Mouse (Mus musculus): ENCODE data around the gene Rffl.

Gene Rffl

DNA sequence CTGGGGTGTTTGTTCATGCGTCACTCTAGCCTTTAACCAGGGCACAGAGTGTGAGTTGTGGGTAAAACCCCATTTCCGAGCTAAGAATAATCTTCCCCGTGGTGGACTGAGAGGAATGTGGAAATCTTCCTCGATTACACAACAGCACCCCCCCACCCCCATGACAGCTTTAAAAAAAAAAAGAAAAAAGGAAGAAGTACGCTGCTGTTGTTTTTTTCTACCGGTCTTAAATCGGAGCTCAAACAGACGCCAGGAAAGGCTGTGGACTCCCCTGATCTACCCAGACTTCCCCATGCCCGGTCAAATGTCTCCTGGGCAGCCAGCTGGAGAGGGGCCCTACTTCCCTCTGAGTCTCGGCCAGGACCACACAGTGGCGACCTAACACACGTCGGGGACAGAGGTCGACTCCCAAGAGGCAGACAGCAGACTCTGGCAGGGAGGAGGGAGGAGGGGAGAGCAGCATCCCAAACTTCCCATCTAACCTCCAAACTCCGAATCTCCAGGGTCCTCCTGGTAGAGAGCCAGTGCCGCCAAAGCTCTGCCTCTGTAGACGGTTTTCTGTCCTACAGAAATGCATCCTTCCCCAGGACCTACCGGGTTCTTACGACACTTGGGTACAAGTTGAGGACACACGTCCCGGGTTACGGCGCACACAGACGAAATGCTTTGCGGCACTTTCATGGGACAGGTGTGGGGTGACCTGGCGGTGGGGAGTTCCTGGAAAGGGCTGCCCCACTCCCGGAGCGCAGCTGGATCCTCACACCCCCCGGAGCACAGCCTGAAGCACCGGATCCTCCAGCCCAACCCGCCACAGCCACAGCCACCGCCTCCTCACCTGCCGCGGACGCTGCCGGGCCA is 608 bp downstream of the Rffl start:
- no peak for DNase-seq

DNA sequence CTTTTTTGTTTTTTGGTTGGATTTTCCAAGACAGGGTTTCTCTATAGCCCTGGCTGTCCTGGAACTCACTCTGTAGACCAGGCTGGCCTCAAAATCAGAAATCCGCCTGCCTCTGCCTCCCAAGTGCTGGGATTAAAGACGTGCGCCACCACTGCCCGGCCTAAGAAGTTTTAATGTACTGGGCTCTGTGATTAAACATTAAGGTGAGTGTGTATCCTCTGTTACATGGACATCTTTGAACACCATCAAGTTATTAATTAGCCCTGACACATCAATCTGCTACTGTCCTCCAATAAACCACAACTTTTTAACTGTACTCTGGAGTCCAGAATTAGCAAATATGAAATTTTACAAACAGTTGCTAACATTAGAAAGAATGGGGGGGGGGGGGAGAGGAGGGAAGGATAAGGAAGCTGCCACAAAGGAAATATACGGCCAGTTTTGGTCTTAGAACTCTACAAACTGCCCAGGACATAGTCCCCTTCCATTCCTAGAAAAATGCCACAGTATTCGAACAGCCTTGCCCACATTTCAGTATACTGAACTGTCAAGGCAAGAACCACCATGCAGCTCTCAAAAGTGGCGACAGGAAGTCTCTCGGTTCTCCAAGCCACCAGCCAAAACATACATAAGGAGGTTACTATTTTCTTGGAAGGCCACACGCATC is 1.4 kb downstream of the Rffl start:
- no peak for DNase-seq

DNA sequence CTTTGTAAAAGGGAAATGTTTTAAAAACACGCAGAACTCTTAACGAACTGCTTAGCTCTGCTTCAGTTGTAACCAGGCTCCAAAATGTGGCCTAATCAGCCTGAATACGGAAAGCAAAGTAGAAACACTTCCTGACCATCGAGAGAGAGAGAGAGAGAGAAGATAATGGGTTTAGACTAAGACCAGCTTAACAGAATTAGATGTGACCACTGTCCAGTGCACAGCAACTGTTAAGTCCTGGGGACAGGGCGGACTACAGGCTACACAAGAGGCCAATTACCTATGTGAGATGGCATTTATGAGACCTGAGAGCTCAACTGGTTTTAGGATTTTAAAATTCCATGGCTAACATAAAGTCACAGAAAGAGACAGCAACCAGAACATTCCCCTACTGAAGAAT is 3.1 kb downstream of the Rffl start:
- no peak for DNase-seq

DNA sequence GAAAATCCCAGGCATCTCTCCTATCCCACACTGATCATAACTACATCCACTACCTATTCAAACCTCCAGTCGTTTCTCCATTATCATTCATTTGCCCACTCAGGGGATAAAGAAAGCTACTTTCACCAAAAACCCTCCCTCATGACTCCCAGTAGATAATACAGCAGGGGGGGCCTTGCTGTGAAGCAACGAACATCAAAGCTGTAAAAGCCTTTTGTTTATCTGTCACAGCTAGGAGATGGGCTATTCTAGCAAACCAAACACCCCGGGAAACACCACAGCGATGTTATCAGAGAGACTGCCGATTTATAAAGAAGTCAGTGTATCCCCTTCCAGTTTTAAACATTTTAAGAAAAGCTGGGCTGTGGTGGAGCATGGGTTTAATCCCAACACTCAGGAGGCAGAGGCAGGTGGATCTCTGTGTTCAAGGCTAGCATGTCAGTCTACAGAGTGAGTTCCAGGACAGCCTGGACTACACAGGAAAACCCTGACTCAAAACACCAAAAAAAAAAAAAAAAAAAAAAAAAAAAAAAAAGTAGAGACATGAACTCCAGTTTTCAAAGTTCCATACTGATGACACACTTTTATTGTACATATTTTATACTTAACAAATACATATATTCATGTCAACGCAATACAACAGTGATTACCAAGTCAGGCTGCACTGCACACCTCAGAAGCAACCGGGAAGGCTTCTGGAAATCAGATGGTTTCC is 4.0 kb downstream of the Rffl start:
- DNase-seq, result no peak

DNA sequence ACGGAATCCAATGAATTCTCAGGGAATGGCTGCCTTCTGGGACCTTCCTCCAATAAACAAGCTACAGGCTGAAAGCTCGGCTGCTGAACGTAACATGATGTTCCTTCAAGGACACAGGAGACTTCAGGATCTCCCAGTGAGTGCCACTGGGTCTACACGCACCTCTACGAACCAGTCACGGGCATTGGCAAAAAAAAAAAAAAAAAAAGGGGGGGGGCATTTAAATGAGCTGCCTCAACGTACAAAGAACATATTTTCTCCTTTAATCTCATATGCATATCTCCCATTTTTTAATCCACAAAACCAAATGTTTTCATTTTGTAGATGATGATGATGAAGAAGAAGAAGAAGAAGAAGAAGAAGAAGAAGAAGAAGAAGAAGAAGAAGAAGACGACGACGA is 5.1 kb downstream of the Rffl start:
- no peak for DNase-seq

DNA sequence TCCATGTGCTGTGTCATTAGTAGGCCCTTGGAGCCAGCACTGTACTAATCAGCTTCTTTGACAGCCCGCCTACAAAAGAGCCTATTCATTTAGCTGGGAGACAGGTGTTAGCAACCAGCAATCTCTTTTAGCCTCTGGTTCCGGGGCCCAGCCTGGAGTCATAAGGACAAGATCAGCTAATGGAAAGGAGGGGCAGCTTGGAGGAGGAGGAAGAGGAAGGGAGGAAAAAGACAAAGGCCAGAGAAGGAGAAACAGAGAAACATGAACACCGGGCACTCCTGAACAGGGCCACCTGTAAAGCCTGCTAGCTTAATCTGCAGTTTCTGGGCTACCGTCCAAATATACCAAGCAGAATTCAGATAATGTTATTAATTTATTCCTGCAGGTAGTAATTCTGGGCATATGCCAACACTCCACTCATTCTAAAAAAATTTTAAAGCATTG is 7.5 kb downstream of the Rffl start:
- no peak for DNase-seq

DNA sequence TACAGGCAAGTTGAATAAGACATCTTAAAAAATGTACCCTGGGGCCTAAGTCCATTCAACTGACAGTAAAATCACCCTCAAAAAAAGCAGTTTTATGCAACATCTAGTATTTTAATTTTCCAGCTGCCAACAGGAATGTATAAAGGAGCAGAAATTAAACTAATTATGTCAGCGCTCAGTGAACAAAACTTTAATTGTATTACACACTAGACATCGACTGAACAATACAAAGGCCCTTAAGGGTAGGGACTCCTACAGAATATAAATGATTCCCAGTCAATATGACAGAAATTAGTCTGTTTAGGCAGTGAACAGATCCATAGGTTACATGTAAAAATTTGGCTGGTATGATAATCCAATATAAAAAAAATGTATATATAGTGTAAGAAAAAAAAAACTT is 8.0 kb downstream of the Rffl start:
- DNase-seq, result no peak

DNA sequence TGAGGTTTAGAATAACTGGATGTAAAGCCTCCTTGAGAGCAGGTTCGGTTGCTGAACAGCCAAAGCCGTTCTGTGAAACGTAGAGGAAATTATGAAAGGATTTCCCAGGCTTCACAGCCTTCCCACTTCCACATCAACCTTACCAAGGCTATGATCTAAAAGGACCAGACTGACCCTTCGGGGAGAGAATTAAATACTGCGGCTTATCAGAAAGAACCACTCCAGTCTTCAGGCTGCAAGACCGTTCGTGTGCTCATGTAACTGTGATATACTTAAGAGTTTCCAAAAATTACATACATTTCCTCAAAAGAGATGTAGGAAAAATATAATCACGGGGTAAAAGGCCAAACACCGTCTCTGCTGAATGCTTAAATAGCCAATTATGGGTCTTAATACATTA is 8.4 kb downstream of the Rffl start:
- no peak for DNase-seq

DNA sequence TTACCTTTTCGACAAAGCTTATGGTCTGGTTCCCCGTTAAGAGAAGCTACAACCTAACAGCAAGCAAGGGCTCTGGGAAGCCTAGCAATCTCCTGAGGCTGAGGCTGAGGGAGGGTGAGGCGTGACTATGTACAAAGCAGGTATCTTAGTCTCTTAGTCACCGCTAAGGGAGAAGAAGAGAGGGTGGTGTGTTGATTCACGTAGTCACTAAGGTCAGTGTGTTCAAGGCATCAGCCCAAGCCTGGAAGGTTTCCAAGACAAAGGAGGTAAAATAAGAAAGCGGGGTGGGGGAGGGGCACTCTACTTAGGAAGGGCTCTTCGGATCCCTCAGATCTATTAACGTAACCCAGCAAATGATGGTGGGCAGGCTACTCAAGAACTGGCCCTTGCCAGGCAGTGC is 9.5 kb downstream of the Rffl start:
- DNase-seq, result no peak

DNA sequence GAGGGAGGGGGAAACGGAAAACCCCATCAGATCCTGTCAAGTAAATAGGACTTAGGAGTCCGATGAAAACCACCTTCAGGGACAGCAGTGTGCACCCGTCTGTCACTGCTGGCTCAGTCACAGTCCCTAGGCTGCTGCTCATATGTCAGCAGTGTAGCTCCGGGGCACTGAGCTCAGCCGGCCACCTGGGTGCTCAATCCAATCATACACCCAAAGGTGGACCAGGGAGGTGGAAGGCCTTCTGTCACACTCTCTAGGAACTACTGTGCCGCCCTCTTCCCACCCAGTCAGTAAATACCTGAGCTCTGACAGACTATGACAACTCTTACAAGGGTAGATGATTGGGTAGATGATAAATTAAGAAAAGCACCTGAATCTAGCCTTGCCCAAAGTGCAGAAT is 10.3 kb downstream of the Rffl start:
- DNase-seq, result peak; percentile 28

DNA sequence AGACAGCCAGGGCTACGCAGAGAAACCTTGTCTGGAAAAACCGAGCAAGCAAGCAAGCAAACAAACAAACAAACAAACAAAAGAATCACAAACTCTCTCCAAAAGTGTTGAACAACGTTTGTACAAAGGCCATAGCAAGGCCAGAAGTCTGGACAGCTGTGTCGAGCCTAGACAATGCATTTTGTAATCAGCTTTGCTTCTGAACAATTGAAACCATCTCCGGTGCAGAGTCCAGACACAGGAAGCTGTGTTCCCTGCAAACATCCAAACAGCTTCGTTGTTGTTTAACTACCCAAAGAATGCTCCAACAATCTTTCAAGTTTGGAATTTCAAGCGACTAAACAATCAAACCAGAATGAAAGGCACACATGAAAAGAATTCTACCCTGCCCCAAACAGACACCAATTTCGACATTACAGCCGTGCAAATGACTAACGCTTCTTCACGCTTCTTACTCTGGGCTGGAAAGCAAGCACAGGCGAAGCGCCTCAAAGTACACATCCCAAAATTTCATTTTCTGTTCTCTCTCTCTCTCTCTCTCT is 13.6 kb downstream of the Rffl start:
- no peak for DNase-seq

DNA sequence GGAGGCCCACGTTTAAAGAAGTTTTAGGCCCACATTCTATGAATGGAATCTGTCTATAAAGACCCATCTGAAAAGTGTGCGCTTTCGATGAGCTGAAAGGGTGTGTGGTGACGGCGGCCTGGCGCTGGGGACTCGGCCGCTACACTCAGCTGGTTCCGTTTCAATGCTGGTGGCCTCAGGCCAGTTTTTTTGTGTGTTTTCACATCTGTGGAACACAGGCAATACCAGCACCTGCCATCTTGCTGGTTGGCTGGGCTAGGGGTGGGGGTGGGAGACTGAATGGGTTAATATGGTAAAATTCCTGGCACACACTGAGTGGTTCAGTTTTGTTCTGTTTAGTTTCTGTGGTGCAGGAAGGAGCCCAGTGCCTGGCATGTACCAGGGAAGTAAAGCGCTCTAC is 15.0 kb downstream of the Rffl start:
- no peak for DNase-seq

DNA sequence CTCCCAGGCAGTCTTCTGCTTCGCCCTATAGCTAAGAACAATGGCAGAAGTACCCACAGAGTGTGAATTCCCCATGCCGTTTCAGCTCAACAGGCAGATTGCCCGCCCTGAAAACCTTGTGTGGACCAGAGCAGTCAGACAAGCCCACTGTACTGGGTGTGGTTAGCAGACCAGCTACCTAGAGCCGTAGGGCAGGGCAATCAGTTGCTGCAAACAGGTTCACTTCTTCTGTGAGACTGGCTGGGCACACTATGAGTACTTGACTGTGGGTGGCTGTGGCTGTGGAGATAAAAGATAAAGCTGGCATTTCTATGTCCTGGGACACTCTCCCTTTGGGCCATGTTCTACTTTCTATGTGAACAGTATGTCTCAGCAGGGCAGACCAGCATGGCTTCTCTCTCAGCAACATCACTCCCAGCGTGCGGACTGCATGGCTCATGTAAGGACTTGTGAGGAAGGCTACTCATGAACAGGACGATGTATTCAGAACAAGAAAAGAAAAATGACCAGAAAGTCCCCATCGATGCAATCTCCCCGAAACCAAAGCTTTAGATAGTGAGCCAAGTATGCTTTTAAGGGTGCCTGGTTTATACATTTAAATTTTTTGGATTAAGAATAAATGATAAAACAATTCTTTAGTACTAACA is 15.6 kb downstream of the Rffl start:
- no peak for DNase-seq

DNA sequence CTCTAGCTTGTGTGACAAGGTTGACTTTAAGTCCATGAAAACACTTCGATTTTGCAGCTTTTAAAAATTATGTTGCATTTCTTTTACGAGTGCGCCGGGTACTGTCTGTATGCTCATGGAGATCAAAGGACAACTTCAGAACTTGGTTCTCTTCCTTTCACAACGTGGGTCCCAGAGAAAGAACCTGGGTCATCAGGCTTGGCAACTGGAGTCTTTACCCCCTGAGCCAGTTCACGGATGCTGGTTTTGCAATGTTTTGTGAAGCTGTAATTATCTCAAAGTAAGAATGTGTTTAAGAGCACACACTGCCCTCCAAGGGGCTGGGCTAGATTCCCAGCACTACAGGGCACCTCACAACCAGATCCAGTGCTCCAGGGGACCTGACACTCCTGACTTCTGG is 16.9 kb downstream of the Rffl start:
- DNase-seq, result no peak

DNA sequence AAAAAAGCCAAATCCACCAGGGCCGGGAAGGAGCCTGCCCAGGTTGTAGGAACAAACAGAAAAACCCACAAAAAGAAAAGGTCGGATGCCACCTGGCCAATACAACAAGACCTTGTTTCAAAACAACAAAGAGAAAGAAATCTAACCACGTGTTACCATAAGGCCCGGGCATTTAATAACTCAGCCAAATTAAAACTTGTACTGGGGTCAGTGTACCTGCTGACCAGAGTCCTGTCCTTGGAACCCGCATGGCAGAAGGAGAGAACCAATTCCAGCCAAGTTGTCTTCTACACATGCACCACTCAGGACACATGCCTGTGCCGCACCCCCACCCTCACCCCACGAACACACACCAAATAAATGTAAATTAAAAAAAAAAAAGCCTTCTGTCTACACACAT is 18.1 kb downstream of the Rffl start:
- DNase-seq, result no peak

DNA sequence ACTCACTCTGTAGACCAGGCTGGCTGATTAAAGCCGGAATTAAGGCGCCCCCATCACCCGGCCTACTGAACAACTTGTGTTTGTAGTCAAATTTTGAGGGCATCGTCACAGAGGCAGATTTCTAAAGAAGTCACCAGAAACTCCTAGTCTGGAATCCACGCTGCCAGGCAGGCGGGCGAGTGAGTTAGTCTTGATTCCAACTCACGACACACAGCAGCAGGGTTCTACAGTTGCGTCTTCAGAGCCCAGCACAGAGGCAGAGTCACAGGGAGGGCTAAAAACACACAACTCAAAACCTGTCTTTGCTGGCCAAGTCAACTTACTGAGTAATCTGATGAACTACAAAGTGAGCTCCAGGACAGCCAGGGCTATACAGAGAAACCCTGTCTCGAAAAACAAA is 18.5 kb downstream of the Rffl start:
- DNase-seq, result no peak

DNA sequence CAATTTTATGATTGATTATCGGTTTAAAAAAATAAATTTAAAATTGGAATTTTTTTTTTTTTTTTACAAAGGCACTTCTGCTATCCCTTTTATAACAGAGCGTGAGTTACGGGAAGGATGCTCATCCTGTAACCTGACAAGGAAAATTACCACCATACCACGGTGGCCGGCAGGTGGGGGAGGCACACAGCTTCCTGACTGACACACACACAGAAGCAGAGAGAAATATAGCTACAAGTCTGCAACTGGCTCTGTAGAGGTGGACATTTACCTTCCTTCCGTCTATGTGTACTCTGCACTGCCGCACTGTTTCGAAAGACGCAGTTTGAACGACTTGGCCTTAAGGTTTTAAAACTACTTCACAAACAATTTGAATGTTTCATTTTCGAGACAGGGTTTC is 18.9 kb downstream of the Rffl start:
- DNase-seq, result no peak

DNA sequence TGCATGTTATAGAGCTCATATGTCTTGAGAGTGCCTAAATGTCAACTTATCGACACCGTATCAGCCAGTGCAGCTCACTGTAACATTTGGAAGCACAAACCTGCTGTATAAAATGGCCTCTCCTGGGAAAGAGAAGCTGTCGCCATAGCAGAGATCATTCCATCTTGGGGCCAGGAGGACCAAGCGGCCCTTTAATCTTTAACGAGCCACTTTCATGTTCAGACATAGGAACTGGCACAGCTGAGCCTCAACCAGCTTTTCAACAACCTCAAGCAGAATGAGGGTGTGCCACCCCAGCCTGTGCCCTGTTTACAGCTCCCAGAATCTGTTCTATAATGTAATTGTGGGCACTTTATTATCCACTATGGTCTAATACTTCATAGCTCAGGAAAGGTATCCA is 20.8 kb downstream of the Rffl start:
- no peak for DNase-seq

DNA sequence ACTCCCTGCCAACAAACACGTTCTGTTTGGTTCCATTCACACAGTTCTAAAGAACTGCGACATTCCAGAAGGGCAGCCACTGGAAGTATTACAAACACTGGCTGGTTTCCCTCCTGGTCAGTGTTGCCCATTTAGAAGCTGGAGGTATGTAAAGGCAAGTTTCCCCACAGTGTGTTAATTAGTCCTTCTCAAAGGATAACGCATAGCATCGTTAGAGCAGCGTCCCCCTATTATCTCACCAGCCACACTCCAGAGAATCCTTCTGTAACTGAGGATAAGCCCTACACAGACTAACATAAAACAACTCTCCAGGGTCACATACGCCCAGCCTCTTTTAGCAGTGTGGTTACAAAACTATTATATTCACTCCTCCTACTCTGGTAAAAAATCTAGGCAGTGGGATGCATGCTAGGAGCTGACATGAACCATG is 23.4 kb downstream of the Rffl start:
- no peak for DNase-seq

DNA sequence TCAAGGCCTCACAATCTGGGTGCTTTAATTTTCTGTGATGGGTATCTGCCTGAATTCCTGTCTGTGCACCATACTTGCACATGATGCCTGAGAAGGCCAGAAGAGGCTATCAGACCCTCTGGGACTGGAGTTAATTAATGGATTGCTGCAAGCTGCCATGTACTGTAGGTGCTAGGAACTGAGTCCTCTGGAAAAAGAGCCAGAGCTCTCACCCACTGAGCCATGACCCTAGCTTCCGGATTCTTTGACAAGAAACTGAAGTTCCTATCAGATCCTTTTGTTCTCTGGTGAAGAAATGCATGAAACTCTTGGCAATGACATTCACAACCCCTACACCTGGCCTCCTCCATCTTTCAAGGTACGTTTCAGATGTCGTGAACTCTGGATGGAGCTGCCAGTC is 24.1 kb downstream of the Rffl start:
- no peak for DNase-seq

DNA sequence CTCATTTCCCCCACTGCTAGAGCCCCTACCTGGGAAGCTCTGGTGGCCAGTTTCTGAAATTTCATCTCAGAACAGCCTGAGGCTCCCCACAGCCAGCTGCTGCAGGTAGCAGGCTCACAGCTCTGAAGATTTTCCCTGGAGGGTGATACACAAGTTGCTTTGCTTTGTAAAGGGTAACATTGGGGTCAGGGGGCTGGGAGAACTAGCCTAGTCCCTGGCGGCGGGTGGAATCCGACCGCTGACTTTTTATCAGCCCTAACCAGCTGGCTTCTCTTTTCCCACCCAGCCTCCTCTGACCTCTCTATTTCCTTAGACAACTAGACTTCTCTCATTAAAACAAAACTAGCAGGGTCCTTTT is 25.0 kb downstream of the Rffl start:
- no peak for DNase-seq

DNA sequence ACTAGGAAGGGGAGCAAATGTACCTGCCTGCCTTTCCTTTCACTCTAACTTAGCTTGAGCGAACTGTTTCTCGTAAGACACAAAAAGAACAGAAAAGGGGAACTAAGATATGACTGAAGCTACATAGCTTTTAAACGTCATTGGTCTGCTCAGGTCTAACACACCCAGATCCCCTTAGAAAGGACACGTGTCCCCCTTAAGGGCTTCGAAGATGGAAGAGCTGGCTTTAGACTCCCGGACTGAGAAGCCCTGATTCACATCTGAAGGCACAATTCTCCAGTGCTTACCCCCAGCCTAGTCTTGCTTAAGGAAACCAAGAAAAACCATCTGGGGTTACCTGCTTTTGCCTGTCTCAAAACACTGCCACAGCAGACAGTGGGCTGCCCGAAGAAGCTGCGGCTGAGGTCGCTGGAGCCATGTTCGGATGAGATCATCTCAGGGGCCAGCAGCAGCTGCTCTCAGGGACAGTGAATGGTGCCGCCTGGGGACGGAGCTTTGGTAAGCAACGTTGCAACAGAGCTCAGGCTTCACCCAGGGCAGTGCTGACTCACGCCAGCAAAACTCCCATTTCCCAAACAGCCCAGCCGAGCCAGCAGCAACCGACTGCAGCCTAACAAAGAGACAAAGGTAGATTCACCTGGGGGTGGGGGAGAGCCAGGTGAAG is 25.5 kb downstream of the Rffl start:
- DNase-seq, result peak; percentile 41
